Mouse (Mus musculus): Measurements from ENCODE around the gene Map3k20.

DNA sequence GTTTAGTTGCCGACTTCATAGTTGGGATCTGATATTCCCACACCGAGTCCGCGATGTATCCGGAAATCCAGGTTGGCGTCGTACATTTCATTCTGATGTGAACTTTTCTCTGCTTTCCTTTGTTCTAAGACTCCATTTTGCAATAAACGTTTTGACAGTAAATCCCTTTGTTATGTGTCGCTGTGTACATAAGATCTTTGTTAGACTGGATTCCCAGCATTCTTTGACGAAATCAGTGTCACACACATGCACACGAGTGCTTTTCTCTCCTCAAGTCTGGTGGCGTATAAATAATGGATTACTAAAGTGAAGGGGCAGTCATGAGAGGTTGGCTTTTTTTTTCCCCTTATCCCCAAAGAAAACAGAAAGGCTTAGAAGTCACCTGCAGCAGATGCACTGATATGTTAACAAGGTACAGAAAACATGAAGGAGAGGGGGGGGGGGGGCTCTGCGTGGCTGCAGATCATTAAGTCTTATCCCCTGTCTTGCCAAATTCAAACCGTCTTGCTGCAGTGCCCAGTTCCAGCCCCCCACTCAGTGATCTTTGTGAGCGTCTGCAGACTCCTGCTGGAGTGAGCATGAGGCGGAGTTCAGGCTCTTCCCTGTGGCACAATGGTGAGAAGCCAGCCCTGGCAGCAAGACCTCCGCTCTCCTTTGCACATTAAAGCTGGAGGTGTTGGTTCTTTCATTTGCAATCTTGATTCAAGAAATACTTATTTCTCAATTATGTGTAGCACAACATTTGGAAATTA, 122.1 kb downstream of the Map3k20 start:
- no peak for TF ChIP-seq CTCF (IDR thresholded peaks at IDR 0.05; ENCODE audit: control insufficient read depth, insufficient read depth, low read length)
- TF ChIP-seq POLR2A (IDR thresholded peaks at IDR 0.05; ENCODE audit: borderline replicate concordance, control insufficient read depth, low read depth, low read length) = no peak

All from bone marrow, adult 2 months (tissue).